Mouse (Mus musculus): Measurements from ENCODE around the gene Rcn3. TPM values are rescaled to one million over a fixed set of nuclear protein-coding genes. Genes with fewer than 3 reads are reported as not detected.

The Rcn3 gene
- polyA plus RNA-seq, 1 experiment: 172 TPM

DNA sequence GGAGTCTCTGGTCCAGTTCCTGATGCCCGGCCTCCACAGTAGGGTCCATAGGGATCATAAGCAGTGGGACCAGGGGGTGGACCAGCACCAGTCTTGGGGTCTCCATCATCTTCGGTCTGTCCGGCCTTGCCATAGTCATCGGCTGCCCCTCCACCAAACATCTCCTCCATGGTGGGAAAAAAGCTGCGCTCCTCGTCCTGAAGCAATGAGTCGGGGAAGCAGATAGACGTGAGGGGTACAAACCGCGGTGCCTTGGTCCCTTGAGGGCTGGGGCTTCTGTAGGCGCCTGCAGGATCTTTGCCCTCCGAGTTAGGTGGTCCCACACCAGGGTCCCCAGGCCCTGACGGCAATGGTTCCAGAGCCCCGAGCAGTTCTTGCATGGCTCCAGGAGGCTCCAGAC lies 44.5 kb downstream of the Rcn3 start:
- 96% methylated on average over 14 of the region's 14 CpGs for WGBS
- Histone ChIP-seq H3K4me1 (ENCODE audit: control insufficient read depth, insufficient read depth, low read length) (peaks cover 8% of the 10 kb centered on the region), H3K4me3 (replicated peaks; ENCODE audit: extremely low read depth, low read depth, low read length) (no peak overlapping the region)
- no peak for DNase-seq
- no peak for TF ChIP-seq CTCF (IDR thresholded peaks at IDR 0.05; ENCODE audit: insufficient read depth, low read length)
- no peak for TF ChIP-seq POLR2A (IDR thresholded peaks at IDR 0.05; ENCODE audit: borderline replicate concordance, extremely low read depth, low read depth, low read length)

GRCm38 (mm10) chr7:45046853-45047350 lies 45.1 kb downstream of the Rcn3 start:
- DNase-seq: no peak
- WGBS: 91% methylated on average over 26 of the region's 26 CpGs

GRCm38 (mm10) chr7:45045741-45046140 lies 46.3 kb downstream of the Rcn3 start:
- 92% methylated on average over 22 of the region's 22 CpGs for WGBS
- no peak for TF ChIP-seq POLR2A (IDR thresholded peaks at IDR 0.05; ENCODE audit: borderline replicate concordance, extremely low read depth, low read depth, low read length)
- no peak for TF ChIP-seq CTCF (IDR thresholded peaks at IDR 0.05; ENCODE audit: insufficient read depth, low read length)
- Histone ChIP-seq H3K4me3 (replicated peaks; ENCODE audit: extremely low read depth, low read depth, low read length) (no peak overlapping the region), H3K4me1 (ENCODE audit: control insufficient read depth, insufficient read depth, low read length) (no peaks in the 10 kb centered on the region)
- DNase-seq: no peak

More at GRCm38 (mm10) chr7:45046853-45047350, 45.1 kb downstream of the Rcn3 start:
- no peak for TF ChIP-seq POLR2A (IDR thresholded peaks at IDR 0.05; ENCODE audit: borderline replicate concordance, extremely low read depth, low read depth, low read length)
- peaks cover 7% of the 10 kb centered on the region for H3K4me1 ChIP-seq (ENCODE audit: control insufficient read depth, insufficient read depth, low read length)
- H3K4me3 ChIP-seq (replicated peaks; ENCODE audit: extremely low read depth, low read depth, low read length): no peak overlapping the region

DNA sequence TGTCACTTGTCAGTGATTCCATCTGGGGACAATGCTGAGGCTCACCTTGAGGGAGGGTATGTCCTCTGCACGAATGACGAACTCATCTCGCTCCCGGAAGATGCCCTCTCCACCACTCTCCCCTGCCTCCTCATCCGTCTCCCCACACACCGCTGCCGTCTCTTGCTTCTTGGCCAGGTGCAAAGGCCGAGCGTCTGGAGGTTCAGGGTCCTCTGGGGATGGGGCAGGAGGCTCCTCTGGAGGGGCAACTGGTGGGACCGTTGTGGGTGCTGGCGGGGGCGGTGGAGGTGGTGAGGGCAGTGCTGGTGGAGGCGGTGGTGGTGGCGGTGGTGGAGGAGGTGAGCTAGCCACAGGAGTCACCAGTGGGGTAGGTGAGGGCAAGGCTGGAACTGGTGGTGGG lies 48.7 kb downstream of the Rcn3 start:
- 89% methylated on average over 12 of the region's 14 CpGs for WGBS
- TF ChIP-seq POLR2A (IDR thresholded peaks at IDR 0.05; ENCODE audit: borderline replicate concordance, extremely low read depth, low read depth, low read length) (no peak), CTCF (IDR thresholded peaks at IDR 0.05; ENCODE audit: insufficient read depth, low read length) (no peak)
- H3K4me1 ChIP-seq (ENCODE audit: control insufficient read depth, insufficient read depth, low read length): no peaks in the 10 kb centered on the region
- no peak for DNase-seq
- no peak overlapping the region for H3K4me3 ChIP-seq (replicated peaks; ENCODE audit: extremely low read depth, low read depth, low read length)

DNA sequence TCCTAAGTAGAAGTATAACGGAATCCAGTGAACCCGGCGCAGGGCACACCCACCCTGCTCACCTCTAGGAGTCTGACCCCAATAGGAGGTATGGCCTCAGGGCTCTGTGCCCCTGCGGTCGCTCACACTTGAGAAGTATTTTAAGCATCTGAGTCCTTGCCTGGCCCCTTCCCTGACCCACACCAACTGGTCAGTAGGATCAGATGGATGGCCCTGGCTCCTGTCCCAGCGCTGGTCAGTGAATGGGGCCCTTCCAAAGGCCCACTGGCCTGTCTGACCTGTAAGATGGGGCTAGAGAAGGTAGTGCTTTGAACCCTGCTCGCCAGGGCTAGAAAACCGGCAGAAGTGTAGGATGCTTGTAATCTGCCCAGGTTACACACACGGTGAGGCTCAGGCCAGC lies 51.2 kb downstream of the Rcn3 start:
- no peaks in the 10 kb centered on the region for H3K4me1 ChIP-seq (ENCODE audit: control insufficient read depth, insufficient read depth, low read length)
- no peak for DNase-seq
- 93% methylated on average over 9 of the region's 9 CpGs for WGBS
- no peak for TF ChIP-seq POLR2A (IDR thresholded peaks at IDR 0.05; ENCODE audit: borderline replicate concordance, extremely low read depth, low read depth, low read length)
- TF ChIP-seq CTCF (IDR thresholded peaks at IDR 0.05; ENCODE audit: insufficient read depth, low read length): no peak
- H3K4me3 ChIP-seq (replicated peaks; ENCODE audit: extremely low read depth, low read depth, low read length): no peak overlapping the region

- WGBS: 93% methylated on average over 9 of the region's 9 CpGs
- DNase-seq: no peak
- no peak for TF ChIP-seq CTCF (IDR thresholded peaks at IDR 0.05; ENCODE audit: insufficient read depth, low read length)
- no peak for TF ChIP-seq POLR2A (IDR thresholded peaks at IDR 0.05; ENCODE audit: borderline replicate concordance, extremely low read depth, low read depth, low read length)
- Histone ChIP-seq H3K4me3 (replicated peaks; ENCODE audit: extremely low read depth, low read depth, low read length) (no peak overlapping the region), H3K4me1 (ENCODE audit: control insufficient read depth, insufficient read depth, low read length) (no peaks in the 10 kb centered on the region)
These were observed 53.6 kb downstream of the Rcn3 start for GRCm38 (mm10) chr7:45038411-45038810.

DNA sequence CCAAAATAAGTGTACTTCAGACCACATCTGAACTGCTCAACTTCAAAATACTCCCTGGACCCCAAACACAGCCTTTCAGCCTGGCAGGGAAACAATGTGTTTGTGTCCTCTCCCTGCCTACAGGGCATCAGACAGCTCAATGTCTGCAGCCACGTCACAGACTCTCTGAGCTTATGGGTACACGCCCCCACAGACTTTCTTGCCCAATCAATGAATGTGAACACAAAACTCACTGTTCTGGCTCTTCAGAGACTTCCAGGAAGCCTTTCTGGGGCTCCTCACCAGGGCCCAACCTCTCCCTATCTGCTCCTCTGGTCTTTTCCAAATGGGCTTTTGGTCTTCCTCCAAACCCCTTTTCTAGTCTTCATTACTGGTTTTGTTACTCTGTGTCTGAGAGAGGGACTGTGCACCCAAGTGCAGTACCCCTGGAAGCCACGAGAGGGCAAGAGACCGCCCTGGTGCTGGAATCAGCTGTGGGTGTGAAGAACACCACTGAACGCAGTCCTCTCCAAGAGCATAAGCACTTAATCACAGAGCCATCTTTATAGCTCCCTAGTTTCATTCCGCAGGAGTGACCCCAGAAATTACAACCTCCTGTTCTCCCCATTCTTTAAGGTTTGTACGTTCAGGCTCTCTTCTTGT lies 54.2 kb downstream of the Rcn3 start:
- DNase-seq: peak; percentile 62
- H3K4me3 ChIP-seq (replicated peaks; ENCODE audit: extremely low read depth, low read depth, low read length): no peak overlapping the region
- H3K4me1 ChIP-seq (ENCODE audit: control insufficient read depth, insufficient read depth, low read length): no peaks in the 10 kb centered on the region
- TF ChIP-seq CTCF (IDR thresholded peaks at IDR 0.05; ENCODE audit: insufficient read depth, low read length) (peak; percentile 85), POLR2A (IDR thresholded peaks at IDR 0.05; ENCODE audit: borderline replicate concordance, extremely low read depth, low read depth, low read length) (no peak)
- WGBS: 60% methylated on average over 7 of the region's 7 CpGs

DNA sequence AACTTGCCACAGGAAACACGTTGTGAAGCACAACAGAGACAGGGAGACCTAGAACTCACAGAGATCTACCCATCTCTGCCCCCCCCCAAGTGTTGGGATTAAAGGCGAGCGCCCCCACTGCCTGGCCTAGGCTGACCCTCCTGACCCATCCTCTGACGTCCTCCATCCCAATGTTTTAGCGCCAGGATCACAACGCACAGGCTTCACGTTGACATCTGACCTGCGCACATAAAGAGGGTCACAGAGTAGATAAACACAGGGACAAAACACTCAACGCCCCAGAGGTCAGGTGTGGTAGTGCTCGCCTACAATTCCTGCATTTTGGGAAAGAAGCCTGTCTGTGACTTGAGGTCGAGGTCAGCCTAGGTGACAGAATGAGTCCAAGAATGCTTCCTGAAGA lies 55.3 kb downstream of the Rcn3 start:
- no peak overlapping the region for H3K4me3 ChIP-seq (replicated peaks; ENCODE audit: extremely low read depth, low read depth, low read length)
- no peak for DNase-seq
- WGBS: 82% methylated on average over 11 of the region's 11 CpGs
- H3K4me1 ChIP-seq (ENCODE audit: control insufficient read depth, insufficient read depth, low read length): no peaks in the 10 kb centered on the region
- TF ChIP-seq POLR2A (IDR thresholded peaks at IDR 0.05; ENCODE audit: borderline replicate concordance, extremely low read depth, low read depth, low read length): no peak
- TF ChIP-seq CTCF (IDR thresholded peaks at IDR 0.05; ENCODE audit: insufficient read depth, low read length): no peak

- Histone ChIP-seq H3K4me1 (ENCODE audit: control insufficient read depth, insufficient read depth, low read length) (no peaks in the 10 kb centered on the region), H3K4me3 (replicated peaks; ENCODE audit: extremely low read depth, low read depth, low read length) (no peak overlapping the region)
- DNase-seq: no peak
- WGBS: 75% methylated on average over 3 of the region's 3 CpGs
- TF ChIP-seq POLR2A (IDR thresholded peaks at IDR 0.05; ENCODE audit: borderline replicate concordance, extremely low read depth, low read depth, low read length) (no peak), CTCF (IDR thresholded peaks at IDR 0.05; ENCODE audit: insufficient read depth, low read length) (no peak)
These were observed 56.4 kb downstream of the Rcn3 start for GRCm38 (mm10) chr7:45035631-45036030.

GRCm38 (mm10) chr7:45033722-45034359 lies 58.2 kb downstream of the Rcn3 start:
- Histone ChIP-seq H3K4me1 (ENCODE audit: control insufficient read depth, insufficient read depth, low read length) (no peaks in the 10 kb centered on the region), H3K4me3 (replicated peaks; ENCODE audit: extremely low read depth, low read depth, low read length) (no peak overlapping the region)
- TF ChIP-seq CTCF (IDR thresholded peaks at IDR 0.05; ENCODE audit: insufficient read depth, low read length) (no peak), POLR2A (IDR thresholded peaks at IDR 0.05; ENCODE audit: borderline replicate concordance, extremely low read depth, low read depth, low read length) (no peak)
- WGBS: 93% methylated on average over 19 of the region's 19 CpGs
- no peak for DNase-seq

Other genes with a start within 250 kb of the Rcn3 start
- 96.6 and 130 TPM in 2 replicates for gene Akt1s1, start 243.2 kb downstream of the Rcn3 start, polyA plus RNA-seq (2012; rRNA removed)
- 95.7 and 114 TPM in 2 replicates for gene Tbc1d17, start 243.1 kb downstream of the Rcn3 start, polyA plus RNA-seq (2012; rRNA removed)
- 57.2 and 62.0 TPM in 2 replicates for gene Pnkp, start 235.1 kb downstream of the Rcn3 start, polyA plus RNA-seq (2012; rRNA removed)
- gene Ptov1, start 222.4 kb downstream of the Rcn3 start, polyA plus RNA-seq (2012; rRNA removed): 274 and 280 TPM in 2 replicates
- gene Med25, start 199.5 kb downstream of the Rcn3 start, polyA plus RNA-seq (2012; rRNA removed): 133 and 233 TPM in 2 replicates
- 77.8 and 82.1 TPM in 2 replicates for gene Fuz, start 196.1 kb downstream of the Rcn3 start, polyA plus RNA-seq (2012; rRNA removed)
- 94.8 and 101 TPM in 2 replicates for gene Ap2a1, start 162.7 kb downstream of the Rcn3 start, polyA plus RNA-seq (2012; rRNA removed)
- 0.16 TPM in 1 of 2 replicates, not detected in the other for gene Tsks, start 149.0 kb downstream of the Rcn3 start, polyA plus RNA-seq (2012; rRNA removed)
- 20.7 and 21.0 TPM in 2 replicates for gene Cpt1c, start 117.4 kb downstream of the Rcn3 start, polyA plus RNA-seq (2012; rRNA removed)
- gene Prmt1, start 105.7 kb downstream of the Rcn3 start, polyA plus RNA-seq (2012; rRNA removed): 71.0 and 97.7 TPM in 2 replicates
- 125 and 130 TPM in 2 replicates for gene Irf3, start 94.6 kb downstream of the Rcn3 start, polyA plus RNA-seq (2012; rRNA removed)
- gene Bcl2l12, start 93.5 kb downstream of the Rcn3 start, polyA plus RNA-seq (2012; rRNA removed): 37.1 and 38.3 TPM in 2 replicates
- gene Scaf1, start 75.9 kb downstream of the Rcn3 start, polyA plus RNA-seq (2012; rRNA removed): 76.2 and 76.8 TPM in 2 replicates
- gene Rras, start 74.3 kb downstream of the Rcn3 start, polyA plus RNA-seq (2012; rRNA removed): 233 and 237 TPM in 2 replicates
- gene Prr12, start 39.3 kb downstream of the Rcn3 start, polyA plus RNA-seq (2012; rRNA removed): 11.1 and 15.9 TPM in 2 replicates
- gene Nosip, start 29.8 kb downstream of the Rcn3 start, polyA plus RNA-seq (2012; rRNA removed): 86.5 and 102 TPM in 2 replicates
- gene Prrg2, start 29.5 kb downstream of the Rcn3 start, polyA plus RNA-seq (2012; rRNA removed): 82.5 and 90.6 TPM in 2 replicates
- gene Fcgrt, start 11.6 kb upstream of the Rcn3 start, polyA plus RNA-seq (2012; rRNA removed): 112 and 120 TPM in 2 replicates
- 125 and 221 TPM in 2 replicates for gene Rps11, start 32.2 kb upstream of the Rcn3 start, polyA plus RNA-seq (2012; rRNA removed)
- gene Rpl13a, start 36.5 kb upstream of the Rcn3 start, polyA plus RNA-seq (2012; rRNA removed): 1,255 and 1,630 TPM in 2 replicates
- gene Gm45713, start 44.0 kb upstream of the Rcn3 start, polyA plus RNA-seq (2012; rRNA removed): 3.1 TPM in 2 replicates
- 151 and 195 TPM in 2 replicates for gene Flt3l, start 44.2 kb upstream of the Rcn3 start, polyA plus RNA-seq (2012; rRNA removed)
- 46.9 and 50.1 TPM in 2 replicates for gene Pih1d1, start 62.1 kb upstream of the Rcn3 start, polyA plus RNA-seq (2012; rRNA removed)
- 48.6 and 58.5 TPM in 2 replicates for gene Aldh16a1, start 62.4 kb upstream of the Rcn3 start, polyA plus RNA-seq (2012; rRNA removed)
- gene Slc17a7, start 71.7 kb upstream of the Rcn3 start, polyA plus RNA-seq (2012; rRNA removed): 2.4 and 2.7 TPM in 2 replicates
- gene Gfy, start 87.3 kb upstream of the Rcn3 start, polyA plus RNA-seq (2012; rRNA removed): 0.44 and 0.53 TPM in 2 replicates
- gene Pth2, start 88.8 kb upstream of the Rcn3 start, polyA plus RNA-seq (2012; rRNA removed): not detected in 2 replicates
- gene Ccdc155, start 112.7 kb upstream of the Rcn3 start, polyA plus RNA-seq (2012; rRNA removed): 3.3 and 4.1 TPM in 2 replicates
- 1.4 and 5.2 TPM in 2 replicates for gene Dkkl1, start 119.9 kb upstream of the Rcn3 start, polyA plus RNA-seq (2012; rRNA removed)
- 37.6 and 44.1 TPM in 2 replicates for gene Tead2, start 123.5 kb upstream of the Rcn3 start, polyA plus RNA-seq (2012; rRNA removed)
- gene Cd37, start 146.9 kb upstream of the Rcn3 start, polyA plus RNA-seq (2012; rRNA removed): 82.1 and 84.1 TPM in 2 replicates
- 0.12 TPM in 1 of 2 replicates, not detected in the other for gene Slc6a16, start 148.9 kb upstream of the Rcn3 start, polyA plus RNA-seq (2012; rRNA removed)
- not detected in 2 replicates for gene Slc6a21, start 185.3 kb upstream of the Rcn3 start, polyA plus RNA-seq (2012; rRNA removed)
- gene Trpm4, start 241.6 kb upstream of the Rcn3 start, polyA plus RNA-seq (2012; rRNA removed): 41.8 and 44.8 TPM in 2 replicates
- 2.4 and 10.0 TPM in 2 replicates for gene Hrc, start 243.1 kb upstream of the Rcn3 start, polyA plus RNA-seq (2012; rRNA removed)

All from lung, adult 2 months (tissue).